Mouse (Mus musculus) cortical plate, adult 2 months (tissue): ENCODE results near the gene Kank1.

ENCODE experiments used
- CTCF ChIP-seq: fragments of 200-500 bp; IDR thresholded peaks from 2 replicates; pipeline ENCODE4 v1.5.1; 2011; ENCODE audit warnings: mild to moderate bottlenecking, control low read depth, low read length; ENCODE audit not compliant: insufficient read depth; ENCODE audit errors: extremely low read depth
- POLR2A ChIP-seq: fragments of 200-500 bp; IDR thresholded peaks from 2 replicates; pipeline ENCODE4 v1.6.1; 2011; ENCODE audit warnings: mild to moderate bottlenecking, low read length, control low read depth; ENCODE audit not compliant: insufficient read depth; ENCODE audit errors: extremely low read depth

- TF ChIP-seq CTCF (no peak), POLR2A (no peak)
These were observed 137.4 kb downstream of the Kank1 start for GRCm38 (mm10) chr19:25374191-25374590.
